Mouse (Mus musculus) erythroblast, embryonic 14.5 days (primary cell): ENCODE results near the gene Adamts5. TPM values are rescaled to one million over a fixed set of nuclear protein-coding genes. Genes with fewer than 3 reads are reported as not detected.
A peak's percentile ranks its signal among the peaks of the same experiment; 100 is the strongest.

Experiments used
- H3K27me3 ChIP-seq: 2 replicates; pipeline ENCODE4 v1.6.1; 2012; ENCODE audit warnings: inconsistent platforms; ENCODE audit not compliant: control insufficient read depth
- H3K36me3 ChIP-seq: 2 replicates; pipeline ENCODE4 v1.6.1; 2012; ENCODE audit warnings: mild to moderate bottlenecking, inconsistent platforms; ENCODE audit not compliant: control insufficient read depth
- H3K4me1 ChIP-seq: 2 replicates; pipeline ENCODE4 v1.6.1; 2012; ENCODE audit warnings: inconsistent platforms; ENCODE audit not compliant: control insufficient read depth
- H3K4me3 ChIP-seq: replicated peaks from 2 replicates; pipeline ENCODE3; 2012; ENCODE audit warnings: moderate library complexity, mild to moderate bottlenecking, inconsistent platforms
- H3K9me3 ChIP-seq: 2 replicates; pipeline ENCODE4 v1.6.1; 2012; ENCODE audit warnings: low read length, inconsistent platforms, mixed read lengths; ENCODE audit not compliant: control insufficient read depth
- GATA1 ChIP-seq: IDR thresholded peaks from 2 replicates; pipeline ENCODE4 v1.6.1; 2012; ENCODE audit warnings: low read length, inconsistent platforms, mixed read lengths
- TAL1 ChIP-seq: IDR thresholded peaks from 3 replicates; pipeline ENCODE4 v1.6.1; 2012; ENCODE audit warnings: low read length, inconsistent platforms, mixed read lengths
- polyA plus RNA-seq: library from polyadenylated mRNA; stranded (reverse); fragments of >175 nt; gene quantifications from 2 replicates; pipeline ENCODE4 v1.2.3, GENCODE M21; 2012

The Adamts5 gene
- polyA plus RNA-seq, result not detected in 2 replicates

DNA sequence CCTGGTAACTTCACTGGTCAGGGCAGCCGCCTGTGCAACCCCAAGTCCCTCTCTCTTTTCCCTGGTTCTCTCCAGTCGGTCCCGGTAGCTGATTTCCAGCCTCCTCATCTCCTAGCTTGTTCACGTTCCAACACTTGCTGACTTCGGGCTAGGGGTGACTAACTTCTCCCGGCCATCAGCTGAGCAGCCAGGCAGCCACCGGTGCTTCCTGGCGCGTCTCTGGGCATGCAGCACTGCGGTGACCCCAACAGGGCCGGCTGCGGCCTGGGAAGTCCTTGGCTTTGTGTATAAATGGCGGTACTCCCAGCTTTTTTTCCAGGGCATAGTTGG is at the start of gene Adamts5:
Gene Adamts5, minus strand, starts transcription at position 248 of the 330 bp plus-strand sequence.
- H3K27me3 ChIP-seq, result peaks cover 39% of the 10 kb centered on the region
- no peaks in the 10 kb centered on the region for H3K36me3 ChIP-seq
- H3K4me3 ChIP-seq, result peak within 1 kb of the TSS; percentile 30
- H3K9me3 ChIP-seq, result peaks cover 13% of the 10 kb centered on the region; the same call in 1 of the 2 replicates
- TF ChIP-seq TAL1, result no peak
- TF ChIP-seq GATA1, result no peak
- H3K4me1 ChIP-seq, result no peaks in the 10 kb centered on the region

DNA sequence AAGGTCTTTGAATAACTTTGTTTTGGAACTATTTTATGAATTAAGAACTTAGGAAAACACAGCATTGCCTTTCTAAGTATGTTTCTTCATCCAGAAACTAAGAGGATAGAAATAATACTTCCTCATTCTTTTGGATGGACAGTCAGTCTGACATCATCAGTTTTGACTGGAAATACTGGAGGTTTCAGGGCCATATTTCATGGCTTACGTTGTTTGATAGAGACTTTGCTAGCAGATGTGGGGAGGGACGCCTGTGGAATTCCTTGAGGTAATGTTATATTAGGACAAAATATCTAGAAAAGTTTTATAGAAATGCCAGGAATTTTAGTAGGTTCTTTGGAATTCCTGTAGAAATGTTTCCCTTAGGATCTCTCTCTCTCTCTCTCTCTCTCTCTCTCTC is 48.7 kb upstream of the Adamts5 start:
- Histone ChIP-seq H3K36me3 (no peaks in the 10 kb centered on the region), H3K4me3 (no peak overlapping the region), H3K4me1 (no peaks in the 10 kb centered on the region), H3K9me3 (peaks cover 2% of the 10 kb centered on the region; the same call in 1 of the 2 replicates), H3K27me3 (no peaks in the 10 kb centered on the region)
- no peak for TF ChIP-seq GATA1
- no peak for TF ChIP-seq TAL1

DNA sequence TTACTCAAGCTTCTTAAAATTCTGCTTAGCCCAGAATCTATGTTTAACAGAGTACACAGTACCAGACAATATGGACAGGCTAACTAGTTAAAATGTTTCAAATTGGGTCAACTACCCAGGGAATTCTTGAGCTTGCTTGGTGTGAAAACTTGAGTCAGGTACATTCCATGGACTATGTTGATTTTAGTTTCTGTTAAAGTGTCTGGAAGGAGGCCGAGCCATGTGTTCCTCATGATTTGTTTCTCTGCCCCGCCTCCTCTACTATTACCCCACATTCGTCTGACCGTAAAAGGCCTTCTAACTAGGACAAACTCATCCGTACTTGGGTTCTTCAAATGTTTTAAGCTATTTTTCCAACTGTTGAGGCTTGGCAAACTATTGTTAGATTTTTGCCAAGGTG is 24.4 kb upstream of the Adamts5 start:
- peaks cover 2% of the 10 kb centered on the region; the same call in 1 of the 2 replicates for H3K9me3 ChIP-seq

DNA sequence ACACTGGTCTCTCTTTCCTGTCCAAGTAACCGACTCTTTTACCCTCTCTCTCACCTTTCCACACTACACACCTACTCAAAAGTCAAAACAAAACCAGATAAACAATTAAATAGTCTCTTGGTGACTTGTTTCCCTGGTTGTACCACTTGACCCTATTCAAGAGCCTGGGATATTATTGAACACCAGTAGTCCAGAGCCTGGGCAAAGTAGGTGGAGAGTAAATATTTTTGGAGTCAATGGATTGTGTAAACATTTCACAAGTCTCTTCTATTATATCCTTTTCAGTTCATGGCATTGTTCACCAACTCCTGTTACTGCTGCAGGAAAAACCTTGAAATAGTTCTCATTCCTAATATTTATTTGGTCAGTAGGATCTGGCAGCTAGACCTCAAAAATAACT is 20.8 kb upstream of the Adamts5 start:
- Histone ChIP-seq H3K9me3 (no peaks in the 10 kb centered on the region), H3K36me3 (no peaks in the 10 kb centered on the region), H3K4me1 (no peaks in the 10 kb centered on the region), H3K27me3 (no peaks in the 10 kb centered on the region), H3K4me3 (no peak overlapping the region)
- TF ChIP-seq TAL1 (no peak), GATA1 (no peak)

More for the DNA sequence above, 24.4 kb upstream of the Adamts5 start:
- TF ChIP-seq TAL1, result no peak
- TF ChIP-seq GATA1, result no peak
- Histone ChIP-seq H3K36me3 (no peaks in the 10 kb centered on the region), H3K4me3 (no peak overlapping the region), H3K4me1 (no peaks in the 10 kb centered on the region), H3K27me3 (no peaks in the 10 kb centered on the region)

DNA sequence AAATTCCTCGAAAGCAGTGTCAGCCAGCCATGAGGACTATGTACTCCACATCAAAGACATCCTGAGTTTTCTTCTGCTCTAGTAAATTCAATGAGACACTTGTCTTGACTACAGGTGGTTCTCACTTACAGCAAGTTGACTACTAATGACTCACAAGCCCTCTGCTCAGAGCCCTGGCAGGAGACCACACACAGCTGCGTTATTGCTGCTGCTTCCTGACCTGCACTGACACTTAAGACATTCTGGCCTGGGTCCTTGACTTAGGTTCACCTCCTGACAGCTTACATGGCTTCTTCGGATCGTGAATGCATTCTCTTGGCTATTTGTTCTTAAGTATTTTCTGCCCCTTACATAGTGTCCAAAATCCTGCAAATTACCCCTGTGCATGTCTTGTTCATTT is 18.5 kb upstream of the Adamts5 start:
- no peaks in the 10 kb centered on the region for H3K9me3 ChIP-seq
- no peak for TF ChIP-seq GATA1
- TF ChIP-seq TAL1, result no peak
- no peak overlapping the region for H3K4me3 ChIP-seq

DNA sequence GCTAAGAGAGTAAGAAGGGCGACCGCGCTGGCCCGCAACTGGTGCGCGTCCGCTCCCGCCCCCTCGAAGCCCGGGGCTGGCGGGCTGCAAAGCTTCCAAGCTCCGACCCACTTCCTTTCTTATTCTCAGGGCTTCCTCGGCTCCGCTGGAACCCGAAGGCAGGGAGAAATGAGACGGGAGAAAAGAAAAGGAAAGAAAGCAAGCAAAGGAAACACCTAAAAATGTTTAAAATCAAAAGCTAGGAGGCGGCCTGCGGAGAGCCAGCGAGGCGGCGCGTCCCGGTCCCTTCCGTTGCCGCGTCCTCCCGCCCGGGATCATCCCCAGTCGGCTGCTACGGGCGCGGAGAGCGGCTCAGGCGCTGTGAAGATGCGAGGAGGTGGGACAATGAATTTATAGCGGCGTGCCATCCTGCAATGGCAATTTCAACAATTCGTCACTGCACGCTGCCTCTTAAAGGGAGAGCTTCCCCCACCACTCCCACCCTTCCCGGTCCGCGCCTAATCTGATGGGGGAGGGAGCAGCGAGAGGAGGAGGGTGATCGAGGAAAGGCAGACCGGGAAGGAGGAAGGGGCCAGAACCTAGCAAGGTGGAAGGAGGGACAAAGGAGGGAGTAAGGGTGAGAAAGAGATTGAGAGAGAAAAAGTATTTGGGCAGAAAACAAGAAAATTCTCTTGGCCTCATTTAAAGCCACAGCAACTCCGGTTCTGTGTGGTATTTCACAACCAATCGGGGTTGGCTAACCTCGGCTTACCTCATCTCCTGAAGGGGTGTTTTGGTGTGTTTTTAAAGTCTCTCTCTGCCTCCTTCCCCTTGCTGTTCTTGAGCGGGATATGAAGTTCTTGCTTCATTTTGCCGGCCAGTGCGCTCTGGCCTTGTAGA is 687 bp downstream of the Adamts5 start:
- TF ChIP-seq TAL1, result no peak
- no peak for TF ChIP-seq GATA1
- no peaks in the 10 kb centered on the region for H3K36me3 ChIP-seq
- peak overlapping the region; percentile 30 for H3K4me3 ChIP-seq
- peaks cover 39% of the 10 kb centered on the region for H3K27me3 ChIP-seq
- peaks cover 13% of the 10 kb centered on the region; the same call in 1 of the 2 replicates for H3K9me3 ChIP-seq
- H3K4me1 ChIP-seq, result no peaks in the 10 kb centered on the region

More for the DNA sequence above, 18.5 kb upstream of the Adamts5 start:
- no peaks in the 10 kb centered on the region for H3K36me3 ChIP-seq
- H3K27me3 ChIP-seq, result no peaks in the 10 kb centered on the region
- H3K4me1 ChIP-seq, result no peaks in the 10 kb centered on the region

DNA sequence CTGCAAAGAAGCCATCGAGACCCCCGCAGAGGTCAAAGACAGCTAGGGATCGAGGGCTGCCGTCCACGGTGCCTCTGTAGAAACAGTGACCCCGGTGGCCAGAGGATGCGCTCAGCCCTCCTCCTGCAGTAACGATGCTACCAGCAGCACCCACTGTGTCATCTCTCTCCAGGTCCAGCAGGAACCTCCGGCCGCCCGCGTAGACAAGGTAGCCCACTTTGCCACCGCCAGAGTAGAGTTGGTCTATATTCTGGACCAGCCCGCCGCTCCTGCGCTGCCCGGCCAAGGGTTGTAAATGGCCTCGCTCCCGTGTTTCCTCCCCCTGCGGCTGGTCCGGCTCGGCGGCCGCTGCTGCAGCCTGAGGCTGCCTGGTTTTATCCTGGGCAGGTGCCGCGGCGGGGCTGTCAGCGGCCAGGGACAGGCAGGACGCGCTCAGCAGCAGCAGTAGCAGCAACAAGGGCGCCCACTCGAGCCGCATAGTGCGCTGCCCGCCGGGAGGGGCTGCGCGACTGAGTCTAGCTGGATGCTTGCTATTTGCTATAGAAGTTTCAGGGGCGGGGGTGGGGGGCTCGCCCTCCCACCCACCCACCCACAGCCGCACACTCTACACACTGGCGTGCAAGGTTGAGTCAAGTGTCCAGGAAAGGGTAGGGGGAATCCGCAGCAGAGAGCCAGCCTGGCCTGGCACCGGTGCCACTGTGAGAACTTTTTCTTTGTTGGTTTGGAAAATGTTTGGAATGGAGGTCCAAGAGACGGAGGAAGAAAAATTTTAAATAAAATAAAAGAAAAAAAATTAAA is 1.6 kb downstream of the Adamts5 start:
- peaks cover 13% of the 10 kb centered on the region; the same call in 1 of the 2 replicates for H3K9me3 ChIP-seq
- TF ChIP-seq TAL1 (no peak), GATA1 (no peak)
- no peak overlapping the region for H3K4me3 ChIP-seq

DNA sequence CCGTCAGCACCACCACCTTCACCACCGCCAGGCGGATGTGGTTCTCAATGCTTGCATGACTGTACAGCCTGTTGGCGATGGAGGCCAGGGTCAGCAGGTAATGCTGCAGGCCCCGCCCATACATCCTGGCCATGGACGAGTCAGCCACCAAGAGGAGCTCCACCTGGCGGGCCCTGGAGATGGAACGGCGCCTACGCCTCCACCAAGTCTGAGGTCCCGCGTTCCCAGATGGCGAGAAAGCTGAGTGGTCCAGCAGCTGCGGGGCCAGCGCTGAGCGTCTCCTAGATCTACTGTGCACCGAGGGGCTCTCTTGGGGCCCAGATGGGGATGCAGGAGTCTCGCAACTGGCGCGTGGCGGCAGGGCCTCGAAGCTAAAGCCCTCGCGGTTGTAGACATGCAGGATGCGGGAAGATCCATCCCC is 2.3 kb downstream of the Adamts5 start:
- peaks cover 13% of the 10 kb centered on the region; the same call in 1 of the 2 replicates for H3K9me3 ChIP-seq
- H3K4me3 ChIP-seq, result no peak overlapping the region
- TF ChIP-seq TAL1 (no peak), GATA1 (no peak)
- H3K36me3 ChIP-seq, result no peaks in the 10 kb centered on the region
- no peaks in the 10 kb centered on the region for H3K4me1 ChIP-seq
- H3K27me3 ChIP-seq, result peaks cover 39% of the 10 kb centered on the region

More for the DNA sequence above, 1.6 kb downstream of the Adamts5 start:
- Histone ChIP-seq H3K4me1 (no peaks in the 10 kb centered on the region), H3K27me3 (peaks cover 39% of the 10 kb centered on the region), H3K36me3 (no peaks in the 10 kb centered on the region)

DNA sequence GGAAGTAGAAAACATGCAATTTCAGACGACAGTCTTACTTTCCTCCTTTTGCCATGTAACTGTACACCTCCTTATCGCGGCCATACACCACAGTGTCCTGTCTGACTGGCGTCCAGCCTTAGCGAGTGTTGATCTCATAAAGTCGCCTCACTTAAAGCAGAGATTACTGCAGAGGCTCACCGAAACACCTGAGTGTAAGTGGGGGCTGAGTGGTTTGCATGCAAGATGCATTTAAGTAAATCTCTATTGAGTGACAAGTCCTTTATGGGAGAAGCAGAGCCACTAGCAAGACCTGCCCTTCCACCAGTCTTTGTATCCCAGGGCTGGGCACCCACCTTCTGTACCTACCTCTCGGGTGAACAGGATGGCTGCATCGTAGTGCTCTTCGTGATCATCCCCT is 2.8 kb downstream of the Adamts5 start:
- Histone ChIP-seq H3K27me3 (peaks cover 39% of the 10 kb centered on the region), H3K9me3 (peaks cover 13% of the 10 kb centered on the region; the same call in 1 of the 2 replicates), H3K36me3 (no peaks in the 10 kb centered on the region), H3K4me3 (no peak overlapping the region), H3K4me1 (no peaks in the 10 kb centered on the region)
- TF ChIP-seq GATA1 (no peak), TAL1 (no peak)
